Mouse (Mus musculus) heart, embryonic 14.5 days (tissue): ENCODE measurements around the gene Cbln1. TPM values are rescaled to one million over a fixed set of nuclear protein-coding genes. Genes with fewer than 3 reads are reported as not detected.

ENCODE experiments used
- polyA plus RNA-seq: library from polyadenylated mRNA; unstranded; fragments of >200 nt; fragmentation: Nextera tagmentation; extraction: Ambion mirVana; gene quantifications from 2 replicates; pipeline ENCODE4 v1.2.1, GENCODE M21; 2014

The Cbln1 gene
- polyA plus RNA-seq, 1 experiment from 2014 or later, result 0.18 TPM

Other genes with a start within 250 kb of the Cbln1 start
- not detected in 2 replicates for gene 4933402J07Rik, start 91.2 kb upstream of the Cbln1 start, polyA plus RNA-seq